Mouse (Mus musculus) kidney, adult 11 months (tissue): ENCODE measurements around the gene Tbx5.

Experiments used
- DNase-seq: peaks from one replicate; pipeline ENCODE4 v3.0.0; 2022

The Tbx5 gene

GRCm38 (mm10) chr5:119832479-119832796 lies at the start of gene Tbx5:
Gene Tbx5, plus strand, starts transcription at chr5:119832668.
- no peak for DNase-seq

- no peak for DNase-seq
These were observed 46.5 kb upstream of the Tbx5 start for GRCm38 (mm10) chr5:119785959-119786358.

GRCm38 (mm10) chr5:119791664-119792063 lies 40.8 kb upstream of the Tbx5 start:
- DNase-seq = no peak

- no peak for DNase-seq
These were observed 38.5 kb upstream of the Tbx5 start for GRCm38 (mm10) chr5:119793972-119794371.

- no peak for DNase-seq
These were observed 37.1 kb upstream of the Tbx5 start for GRCm38 (mm10) chr5:119795376-119795775.

GRCm38 (mm10) chr5:119795777-119796176 lies 36.7 kb upstream of the Tbx5 start:
- DNase-seq = no peak

- no peak for DNase-seq
These were observed 35.9 kb upstream of the Tbx5 start for GRCm38 (mm10) chr5:119796443-119797160.

GRCm38 (mm10) chr5:119797580-119798150 lies 34.8 kb upstream of the Tbx5 start:
- no peak for DNase-seq

- DNase-seq = no peak
These were observed 34.2 kb upstream of the Tbx5 start for GRCm38 (mm10) chr5:119798261-119798660.

- no peak for DNase-seq
These were observed 33.6 kb upstream of the Tbx5 start for GRCm38 (mm10) chr5:119798713-119799418.

GRCm38 (mm10) chr5:119799419-119800242 lies 32.8 kb upstream of the Tbx5 start:
- no peak for DNase-seq

- no peak for DNase-seq
These were observed 32.2 kb upstream of the Tbx5 start for GRCm38 (mm10) chr5:119800243-119800665.

- DNase-seq = no peak
These were observed 29.7 kb upstream of the Tbx5 start for GRCm38 (mm10) chr5:119802617-119803410.

GRCm38 (mm10) chr5:119803411-119804251 lies 28.8 kb upstream of the Tbx5 start:
- DNase-seq = no peak

GRCm38 (mm10) chr5:119804301-119805039 lies 28.0 kb upstream of the Tbx5 start:
- DNase-seq = no peak

- no peak for DNase-seq
These were observed 26.8 kb upstream of the Tbx5 start for GRCm38 (mm10) chr5:119805636-119806035.

GRCm38 (mm10) chr5:119806467-119806866 lies 26.0 kb upstream of the Tbx5 start:
- no peak for DNase-seq

GRCm38 (mm10) chr5:119807481-119808183 lies 24.8 kb upstream of the Tbx5 start:
- no peak for DNase-seq

- DNase-seq = no peak
These were observed 23.8 kb upstream of the Tbx5 start for GRCm38 (mm10) chr5:119808713-119809112.
